Mouse (Mus musculus) heart, adult 11 months (tissue): ENCODE data around the gene Apela.

Source experiments
- DNase-seq: peaks from one replicate; pipeline ENCODE4 v3.0.0; 2022

Gene Apela

DNA sequence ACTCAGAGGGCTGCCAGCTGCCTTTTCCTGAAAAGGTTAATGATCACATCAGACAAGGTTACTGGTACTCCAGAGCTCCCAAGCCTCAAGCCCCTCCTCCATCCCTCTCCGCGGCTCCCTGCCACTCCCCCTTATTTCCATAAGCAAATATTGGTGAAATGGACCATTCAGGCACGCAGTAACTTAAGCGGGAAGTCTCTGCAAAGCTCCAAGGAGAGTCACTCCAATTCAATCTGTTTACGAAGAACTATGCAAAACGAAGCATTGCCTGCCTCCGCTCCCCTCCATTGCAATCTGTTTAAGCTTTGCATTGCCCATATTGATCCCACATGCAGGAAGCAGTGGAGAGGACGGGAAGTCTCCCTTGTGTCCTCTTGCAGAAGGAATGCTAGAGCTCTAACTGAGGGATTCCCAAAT is at the start of gene Apela:
TSS of gene Apela (minus strand) at position 220 of the 417 bp plus-strand sequence.
- peak; percentile 64 for DNase-seq

DNA sequence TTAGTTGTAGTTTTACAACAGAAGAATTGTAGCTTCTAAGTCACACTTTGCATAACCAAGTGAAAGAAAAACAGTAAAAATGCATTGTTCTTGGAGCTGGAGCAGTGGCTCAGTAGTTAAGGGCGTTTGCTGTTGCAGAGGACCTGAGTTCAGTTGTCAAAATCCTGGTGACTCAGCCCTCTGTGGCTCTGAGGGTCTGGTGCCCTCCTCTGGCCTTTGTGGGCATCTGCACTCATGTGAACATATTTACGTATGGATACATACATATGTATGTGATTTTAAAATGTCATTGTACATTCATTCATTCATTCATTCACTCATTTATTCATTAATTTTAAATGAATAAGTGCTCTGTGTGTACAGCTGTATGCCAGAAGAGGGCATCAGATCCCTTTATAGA is 48.5 kb upstream of the Apela start:
- DNase-seq = peak; percentile 9

DNA sequence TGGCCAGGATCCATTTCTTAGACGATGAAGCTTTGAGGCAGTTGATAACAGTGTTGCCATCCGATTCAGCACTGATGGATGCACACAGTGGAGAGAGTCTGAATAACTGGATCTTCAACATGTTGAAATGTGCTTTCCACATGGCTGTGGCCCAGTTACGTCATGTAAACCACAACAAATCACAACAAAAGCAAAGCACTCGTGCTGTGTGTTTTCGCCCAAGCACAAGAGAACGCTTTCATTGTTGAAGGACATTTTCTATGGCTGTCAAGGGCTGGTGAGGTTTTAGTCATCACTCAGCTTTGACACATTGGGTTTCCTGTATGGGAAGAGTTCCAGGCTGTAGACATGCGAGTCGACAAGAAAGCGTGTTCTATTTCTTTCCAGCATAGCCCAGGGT is 43.6 kb upstream of the Apela start:
- peak; percentile 79 for DNase-seq

DNA sequence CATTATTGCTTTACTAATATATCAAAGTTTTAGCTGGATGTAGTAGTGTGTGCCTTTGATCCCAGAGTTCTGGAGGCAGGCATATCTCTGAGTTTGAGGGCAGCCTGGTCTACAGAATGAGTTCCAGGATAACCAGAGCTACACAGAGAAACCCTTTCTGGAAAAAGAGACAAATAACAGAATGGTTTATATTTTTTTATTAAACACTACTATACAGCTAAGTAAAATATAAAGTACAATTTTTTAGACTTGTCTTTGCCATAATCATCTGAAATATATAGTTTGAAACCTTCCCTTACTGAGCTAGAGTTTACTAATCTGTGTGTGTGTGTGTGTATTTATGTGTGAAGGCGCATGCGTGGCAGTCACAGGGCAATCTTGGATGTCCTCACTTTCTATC is 37.6 kb upstream of the Apela start, which contains the start of gene Gm10663:
TSS of gene Gm10663 (plus strand) at position 301 of the 400 bp plus-strand sequence.
- DNase-seq = no peak

DNA sequence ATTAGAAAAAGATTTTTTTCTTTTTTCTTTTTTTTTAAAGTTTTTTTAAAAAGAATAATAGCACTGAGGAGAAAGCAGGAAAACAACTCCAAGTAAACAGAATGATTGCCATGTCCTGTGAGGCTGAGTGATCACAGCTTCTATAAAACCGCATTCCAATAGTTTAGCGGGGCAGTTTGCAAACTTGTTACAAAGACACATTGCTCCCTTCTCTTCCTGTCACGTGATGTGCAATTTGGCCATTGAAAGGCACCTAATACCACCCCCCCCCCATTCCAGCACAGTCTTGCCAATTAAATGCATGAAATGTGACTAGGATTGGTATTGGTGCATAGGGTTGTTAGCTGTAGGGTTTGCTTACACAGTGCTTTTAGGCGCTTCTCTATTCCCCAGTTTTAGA is 33.9 kb upstream of the Apela start:
- DNase-seq = peak; percentile 1

DNA sequence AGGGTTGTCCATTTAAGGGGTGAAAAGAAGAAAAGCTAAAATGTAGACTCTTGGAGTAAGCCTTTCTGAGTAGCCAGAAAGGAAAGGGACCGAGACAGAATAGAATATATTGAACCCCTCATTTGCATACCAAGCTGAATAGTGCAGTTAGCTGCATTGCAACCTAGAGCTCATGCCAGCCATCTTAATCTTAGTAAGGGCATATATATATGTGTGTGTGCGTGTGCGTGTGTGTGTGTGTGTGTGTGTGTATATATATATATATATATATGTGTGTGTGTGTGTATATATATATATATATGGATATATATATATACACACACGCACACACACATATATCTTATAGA is 31.3 kb upstream of the Apela start:
- no peak for DNase-seq

DNA sequence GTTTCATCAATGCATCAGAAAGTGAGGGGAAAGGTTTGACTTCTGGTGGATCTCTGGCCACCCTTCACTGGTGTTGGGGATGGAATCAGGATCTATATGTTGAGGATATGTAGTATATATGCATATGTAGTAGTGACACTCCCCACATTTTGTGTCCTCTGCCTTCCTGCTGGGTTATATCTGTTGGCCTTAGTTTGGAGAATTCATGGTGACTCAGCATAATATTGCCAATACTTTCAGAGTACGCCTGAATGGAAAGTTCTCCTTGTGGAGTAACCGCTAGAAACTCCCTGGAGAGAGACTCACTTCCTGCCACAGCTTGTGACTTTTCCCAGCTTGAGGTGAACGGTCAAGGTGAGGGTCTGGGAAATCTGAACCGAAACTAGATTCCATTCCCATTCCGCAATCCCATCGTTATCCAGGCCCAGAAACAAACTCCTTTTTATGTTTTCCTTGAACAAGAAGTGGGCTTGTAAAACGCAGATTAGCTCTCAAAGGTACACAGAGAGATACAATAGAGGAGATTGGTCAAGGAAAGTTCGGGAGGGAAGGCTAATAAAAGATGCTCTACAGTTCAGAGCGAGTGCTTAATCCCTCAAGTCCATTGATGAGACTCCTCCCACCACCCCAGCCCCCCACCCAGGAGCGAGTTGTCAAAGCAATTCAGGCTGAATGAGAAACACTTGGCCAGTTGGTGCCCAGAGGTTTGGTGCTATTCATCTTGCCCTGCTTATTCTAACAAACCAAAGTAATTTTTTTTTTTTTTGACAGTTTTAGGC is 30.7 kb upstream of the Apela start:
- peak; percentile 43 for DNase-seq

DNA sequence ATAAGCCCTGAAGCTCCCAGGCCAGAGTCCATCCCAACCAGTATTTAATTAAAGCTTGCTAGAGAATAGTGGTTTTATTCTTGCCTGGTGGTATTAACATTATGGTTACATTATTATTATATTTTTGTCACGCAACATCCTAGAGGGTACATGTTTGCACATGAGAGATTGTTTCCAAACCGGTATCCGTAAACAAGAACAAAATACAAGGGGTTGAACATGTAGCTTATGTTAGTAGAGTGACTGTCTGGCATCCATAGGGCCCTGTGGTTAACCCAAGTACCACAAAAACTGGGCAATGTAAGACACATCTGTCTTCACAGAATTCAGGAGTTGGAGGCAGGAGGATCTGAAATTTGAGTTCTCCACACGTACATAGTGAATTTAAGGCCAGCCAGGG is 29.9 kb upstream of the Apela start:
- no peak for DNase-seq

DNA sequence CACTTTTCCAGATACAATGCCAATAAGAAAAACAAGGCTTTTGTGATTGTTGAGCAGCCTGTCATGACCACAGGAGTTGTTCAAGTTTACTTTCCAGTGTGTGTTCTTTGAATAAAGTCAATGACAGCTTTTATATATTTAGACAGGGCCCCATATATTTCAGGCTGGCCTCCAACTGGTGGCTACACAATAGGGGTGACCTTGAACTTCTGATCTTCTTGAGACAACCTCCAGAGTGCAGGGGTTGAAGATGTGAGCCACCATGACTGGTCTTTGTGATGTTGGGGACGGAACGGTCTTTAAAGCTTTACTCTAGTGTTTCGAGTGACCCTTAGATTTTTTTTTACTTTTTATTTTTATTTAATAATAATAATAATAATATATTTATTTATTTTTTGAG is 28.5 kb upstream of the Apela start:
- DNase-seq = peak; percentile 36

DNA sequence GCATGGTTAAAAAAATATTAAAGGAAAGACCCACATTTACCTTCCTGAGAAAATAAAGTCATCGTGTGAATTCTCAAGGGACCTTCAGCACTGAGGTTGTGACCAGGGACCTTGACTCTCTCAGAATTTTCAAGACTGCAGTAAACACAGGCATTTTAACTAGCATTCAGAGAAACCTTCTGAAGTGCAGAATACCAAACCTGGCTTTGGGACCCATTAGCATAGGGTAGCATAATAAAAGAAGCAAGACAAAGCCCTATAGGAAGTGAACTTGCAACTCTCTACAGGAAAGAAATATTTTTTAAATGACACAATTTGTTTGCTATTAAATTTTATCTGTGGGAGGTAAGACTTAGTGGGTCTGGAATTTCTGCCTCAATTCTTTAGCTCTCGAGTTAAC is 26.9 kb upstream of the Apela start:
- DNase-seq = peak; percentile 11

DNA sequence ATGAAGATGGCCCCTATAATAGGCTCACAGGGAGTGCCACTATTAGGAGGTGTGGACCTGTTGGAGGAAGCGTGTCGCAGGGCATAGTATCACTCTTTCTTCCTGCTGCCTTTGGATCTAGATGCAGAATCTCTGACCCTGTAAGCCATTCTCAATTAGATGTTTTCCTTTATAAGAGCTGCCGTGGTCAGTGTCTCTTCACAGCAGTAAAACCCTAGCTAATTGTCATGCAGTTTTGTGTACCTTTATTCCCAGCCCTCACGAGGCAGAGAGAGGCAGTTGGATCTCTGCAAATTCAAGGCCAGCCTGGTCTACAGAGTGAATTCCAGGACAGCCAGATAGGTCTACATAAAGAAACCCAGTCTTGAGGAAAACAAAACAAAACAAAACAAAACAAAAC is 25.1 kb upstream of the Apela start:
- DNase-seq = peak; percentile 30

DNA sequence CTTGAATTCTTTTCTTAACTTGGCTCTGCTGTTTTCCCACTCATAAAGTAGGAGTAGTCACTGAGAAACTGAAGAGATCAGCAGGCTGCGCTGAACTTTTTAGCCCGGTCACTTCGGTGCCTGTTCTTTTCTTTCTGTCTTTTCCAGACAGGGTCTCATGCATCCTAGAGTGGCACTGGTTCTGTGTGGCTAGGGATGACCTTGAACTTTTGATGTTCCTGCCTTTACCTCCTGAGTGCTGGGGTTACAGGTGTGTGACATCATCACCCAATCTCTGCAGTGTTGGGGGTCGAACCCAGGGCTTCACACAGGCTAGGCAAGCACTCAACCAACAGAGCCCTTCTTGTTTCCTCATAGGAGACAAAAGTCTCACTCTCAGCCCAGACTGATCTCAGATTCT is 19.6 kb upstream of the Apela start:
- no peak for DNase-seq

DNA sequence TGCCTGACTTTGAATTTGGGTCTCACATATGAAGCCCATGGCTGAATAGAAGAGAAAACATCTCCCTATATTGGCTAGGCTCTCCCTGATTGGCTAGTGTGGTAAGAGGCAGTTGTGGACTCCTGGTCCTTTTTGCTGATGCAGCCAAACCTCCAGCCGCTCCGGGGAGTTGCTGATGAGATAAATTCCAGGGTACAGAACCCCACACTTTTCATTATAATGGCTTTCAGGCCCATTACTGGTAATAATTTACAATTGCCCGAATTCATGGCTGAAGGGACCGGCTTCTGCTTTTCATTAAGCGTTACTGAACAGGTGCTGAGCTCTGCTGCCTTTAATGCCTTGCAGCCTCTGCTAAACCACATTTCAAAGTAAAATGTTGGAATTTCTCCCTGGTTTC is 16.8 kb upstream of the Apela start:
- DNase-seq = peak; percentile 66

DNA sequence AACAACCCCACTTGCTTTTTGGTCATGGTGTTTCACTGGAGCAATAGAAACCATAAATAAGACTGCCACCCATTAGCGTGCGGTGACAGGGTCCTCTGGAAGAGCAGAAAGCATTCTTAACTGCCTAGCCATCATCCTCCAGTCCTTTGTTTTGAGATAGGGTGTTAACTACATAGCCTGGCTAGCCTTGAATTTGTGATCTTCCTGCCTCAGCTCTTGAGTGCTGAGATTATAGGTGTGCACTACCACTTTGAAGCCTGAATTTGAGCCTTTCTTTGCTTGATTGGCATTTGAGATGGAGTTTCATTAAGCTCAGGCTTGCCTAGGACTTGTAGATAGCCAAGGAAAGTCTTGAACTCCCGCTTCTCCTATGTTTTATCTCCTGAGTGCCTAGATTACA is 16.4 kb upstream of the Apela start:
- peak; percentile 34 for DNase-seq

DNA sequence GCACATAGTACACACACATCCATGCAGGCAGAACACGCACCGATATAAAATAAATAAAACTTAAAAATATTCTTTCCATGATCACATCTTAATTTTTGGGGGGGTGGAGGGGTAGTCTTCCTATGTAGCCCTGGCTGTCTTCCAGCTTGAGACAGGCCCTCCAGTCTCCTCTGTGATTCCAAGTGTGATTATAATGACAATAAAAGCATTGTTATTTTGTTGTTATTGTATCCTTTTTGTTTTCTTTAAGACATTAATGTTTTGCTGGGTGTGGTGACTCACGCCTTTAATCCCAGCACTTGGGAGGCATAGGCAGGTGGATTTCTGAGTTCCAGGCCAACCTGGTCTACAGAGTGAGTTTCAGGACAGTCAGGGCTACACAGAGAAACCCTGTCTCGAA is 10.7 kb upstream of the Apela start:
- no peak for DNase-seq

DNA sequence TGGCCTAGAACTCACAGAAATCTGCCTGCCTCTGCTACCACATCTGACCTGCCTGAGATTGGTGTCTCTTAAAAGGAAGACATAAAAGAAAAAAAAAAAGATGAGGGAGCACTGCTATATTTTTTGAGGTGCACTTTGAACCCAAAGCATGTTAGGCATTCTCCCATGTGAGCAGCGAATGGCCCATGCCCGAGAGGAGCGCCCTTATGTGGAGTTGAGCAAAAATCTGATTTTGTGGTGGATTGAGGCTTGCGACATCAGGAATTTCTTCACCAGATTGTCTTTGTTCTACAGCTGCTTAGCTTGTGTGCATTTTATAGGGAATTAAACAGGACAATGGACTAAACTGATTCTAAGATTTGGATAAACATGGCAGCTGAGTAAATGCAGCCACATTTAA is 10.1 kb upstream of the Apela start:
- no peak for DNase-seq

DNA sequence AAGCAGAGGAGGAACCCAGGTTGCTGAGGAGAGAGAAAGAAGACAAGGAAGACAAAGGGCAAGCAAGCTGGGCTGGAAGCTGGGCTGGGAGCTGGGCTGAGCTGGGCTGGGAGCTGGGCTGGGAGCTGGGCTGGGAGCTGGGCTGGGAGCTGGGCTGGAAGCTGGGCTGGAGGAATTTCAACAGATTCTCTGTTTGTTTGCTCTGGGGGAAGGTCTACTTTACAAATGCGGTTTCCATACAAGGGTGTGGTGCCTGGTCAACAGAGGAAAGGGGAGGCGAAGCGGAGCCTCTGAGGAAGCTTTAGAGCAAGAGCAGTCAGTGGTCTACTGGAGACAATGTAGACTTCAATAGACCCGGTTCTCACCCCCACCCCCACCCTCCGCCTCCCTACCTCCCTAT is 9.4 kb upstream of the Apela start:
- DNase-seq = no peak

DNA sequence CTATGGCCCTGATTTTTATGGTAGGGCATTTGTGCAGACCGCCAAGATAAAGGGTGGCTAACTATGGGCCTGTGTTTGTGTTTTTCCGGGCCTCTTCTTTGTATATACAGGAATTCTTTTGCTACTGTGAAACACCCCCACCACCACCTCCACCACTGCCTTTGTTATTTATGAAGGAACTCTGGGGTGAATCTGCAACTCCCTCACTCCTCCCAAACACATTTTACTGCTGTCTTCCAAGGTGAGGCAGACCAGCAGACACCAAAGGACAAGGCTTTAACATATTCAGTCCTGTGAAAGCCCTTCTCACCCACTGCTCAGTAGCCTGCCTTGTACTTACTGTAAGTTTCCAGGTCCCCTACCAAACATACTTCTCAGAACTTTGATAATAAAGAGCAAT is 3.0 kb downstream of the Apela start:
- peak; percentile 71 for DNase-seq

DNA sequence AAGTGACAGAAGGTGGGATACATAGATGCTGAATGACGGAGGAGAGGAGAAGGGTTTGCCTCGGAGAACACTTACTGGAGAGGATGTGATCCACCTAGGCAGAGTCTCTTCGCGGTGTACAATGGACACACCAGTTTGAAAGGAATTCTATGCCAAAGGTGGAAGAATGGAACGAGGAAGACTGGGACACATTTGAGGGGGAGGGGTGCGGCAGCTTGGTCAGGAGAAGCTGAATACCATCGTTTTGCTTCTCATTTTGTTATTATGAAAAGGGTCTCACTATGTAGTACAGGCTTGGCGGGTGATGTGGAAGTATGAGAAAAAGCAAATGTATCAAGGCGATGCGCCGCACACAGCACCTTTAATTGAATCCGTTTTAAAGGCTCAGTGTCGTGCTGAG is 4.1 kb downstream of the Apela start:
- DNase-seq = peak; percentile 69

DNA sequence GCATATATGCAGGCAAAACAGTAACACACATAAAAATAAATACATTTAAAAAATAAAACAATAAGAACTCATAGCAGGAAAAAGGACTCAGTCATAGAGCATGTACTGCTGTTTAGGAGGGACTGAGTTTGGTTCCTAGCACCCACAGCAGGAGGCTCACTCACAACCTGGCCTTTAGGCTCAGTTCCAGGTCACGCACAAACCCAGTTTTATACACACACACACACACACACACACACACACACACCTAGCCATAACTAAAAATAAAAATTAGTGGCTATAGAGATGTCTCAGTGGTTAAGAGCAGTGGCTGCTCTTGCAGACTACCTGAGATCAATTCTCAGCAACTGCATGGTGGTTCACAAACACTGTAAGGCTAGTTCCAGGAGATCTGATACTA is 5.0 kb downstream of the Apela start:
- DNase-seq = peak; percentile 51

DNA sequence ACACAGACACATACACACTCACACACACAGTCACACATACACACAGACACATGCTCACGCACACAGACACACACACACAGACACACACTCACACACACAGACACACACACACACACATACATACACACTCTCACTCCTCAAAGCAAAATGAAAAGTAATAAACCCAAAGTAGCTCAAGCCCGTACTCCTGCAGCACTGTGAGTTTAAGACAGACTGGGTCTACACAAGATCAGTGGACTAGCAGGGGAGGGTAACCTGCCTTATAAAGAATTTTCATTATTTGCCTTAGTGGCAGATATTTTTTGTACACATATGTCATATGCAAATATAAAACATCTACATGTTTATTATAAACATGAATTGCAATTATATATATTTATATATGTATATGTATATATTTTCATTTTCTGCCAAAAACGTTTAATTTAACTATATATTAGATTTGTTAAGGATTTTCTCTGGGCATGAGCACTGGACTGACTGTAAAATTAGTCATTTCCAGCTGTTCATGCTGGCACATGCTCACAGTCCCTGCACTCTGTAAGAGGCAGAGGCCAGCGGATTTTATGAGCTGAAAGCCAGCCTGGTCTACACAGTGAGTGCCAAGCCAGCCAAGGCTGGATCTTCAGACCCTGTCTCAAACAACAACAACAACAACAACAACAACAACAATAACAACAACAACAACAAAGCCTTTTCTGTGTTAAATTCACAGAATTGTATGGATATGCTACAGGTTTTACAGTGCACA is 6.2 kb downstream of the Apela start:
- peak; percentile 35 for DNase-seq

DNA sequence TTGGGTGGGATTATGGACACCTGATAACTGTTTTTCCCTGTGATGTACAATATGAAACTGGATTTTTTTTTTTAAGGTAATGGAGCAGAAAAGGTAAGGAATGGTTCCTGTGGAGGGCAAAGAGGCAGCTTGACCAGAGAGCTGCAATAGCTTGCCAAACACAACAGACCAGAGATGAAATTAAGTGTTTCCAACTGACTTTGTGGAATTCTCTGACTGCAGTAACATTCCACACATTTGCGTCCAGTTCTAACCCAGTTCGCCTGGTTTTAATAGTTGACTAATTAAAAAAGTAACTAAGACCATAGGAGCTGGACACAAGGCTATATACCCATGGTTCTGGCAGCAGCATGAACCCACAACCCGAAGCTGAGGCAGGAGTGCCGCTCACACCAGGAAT is 7.4 kb downstream of the Apela start:
- DNase-seq = peak; percentile 70

DNA sequence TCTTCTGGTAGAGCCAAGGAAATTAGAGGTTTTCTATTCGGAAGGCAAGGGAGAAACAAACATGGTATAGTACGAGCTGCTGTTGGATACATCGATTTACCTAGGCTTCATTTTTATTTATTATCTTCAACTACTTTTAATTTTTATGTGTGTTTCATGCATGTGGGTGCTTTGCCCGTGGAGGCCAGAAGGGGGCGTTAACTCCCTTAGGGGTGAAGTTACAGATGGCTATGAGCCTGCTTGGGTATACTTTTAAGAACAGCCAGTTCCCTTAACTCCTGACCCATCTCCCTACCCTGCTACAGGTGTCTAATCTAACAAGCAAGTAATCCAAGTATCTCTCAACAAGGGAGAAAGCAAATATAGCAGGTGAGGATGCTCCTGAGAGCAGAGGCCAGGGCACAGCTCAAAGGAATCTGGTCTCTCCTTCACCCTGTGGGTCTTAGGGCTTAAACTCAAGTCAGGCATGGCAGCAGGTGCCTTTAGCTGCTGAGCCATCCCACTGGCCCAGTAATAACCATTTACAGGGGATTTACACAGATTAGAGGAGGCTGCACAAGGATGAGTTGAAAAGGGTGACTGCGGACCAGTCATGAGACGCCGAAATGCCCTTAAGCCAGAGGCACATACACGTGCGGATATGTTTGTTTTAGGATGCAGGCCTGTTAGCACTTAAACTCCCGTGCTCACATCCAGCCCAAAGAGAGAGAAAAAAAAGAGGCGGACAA is 8.0 kb downstream of the Apela start:
- DNase-seq = peak; percentile 70

DNA sequence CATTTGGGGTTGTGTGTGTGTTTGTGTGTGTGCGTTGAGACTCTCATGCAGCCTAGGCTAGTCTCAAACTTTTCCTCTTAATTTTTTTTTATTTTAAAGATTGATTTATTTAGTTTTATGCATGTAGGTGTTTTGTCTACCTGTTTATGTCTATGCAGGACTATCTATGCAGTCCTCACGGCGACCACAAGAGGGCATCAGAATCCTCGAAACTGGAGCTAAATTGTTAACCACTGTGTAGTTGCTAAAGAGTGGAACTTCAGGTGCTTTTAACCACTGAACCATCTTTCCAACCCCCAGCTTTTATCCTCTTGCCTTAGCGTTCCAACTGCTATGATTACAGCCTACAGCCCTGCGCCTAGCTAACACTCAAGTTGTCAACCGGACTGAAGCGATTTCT is 14.7 kb downstream of the Apela start:
- DNase-seq = no peak
